ENCODE assay signal across 25 mouse cellular contexts in genomic region chr17:12437771-12438170, GRCm38 (mm10). TPM values are rescaled to one million over a fixed set of nuclear protein-coding genes. Genes with fewer than 3 reads are reported as not detected.
"Had no signal": no experiment of that assay in that cellular context is flagged by ENCODE, and none has a peak within 500 bp of the region (broad histone marks: within the 10 kb centered on the region; RNA-seq: fewer than 3 reads in every experiment).

No protein-coding gene starts in this region.

- DNase-seq: heart, adult 11 months; heart, adult 2 months; heart, postnatal 14 days; heart, postnatal 36 days; kidney, adult 18-20 months; kidney, adult 8-10 months; kidney, postnatal 10 days; kidney, postnatal 25 days; kidney, postnatal 4 days; liver; liver, embryonic 13.5 days had no signal

- H3K27ac ChIP-seq: heart, adult 2 months; heart, embryonic 13.5 days; heart, embryonic 15.5 days; hindbrain, embryonic 13.5 days; hindbrain, embryonic 15.5 days; hindbrain, postnatal 0 days; layer of hippocampus, adult 2 months; left cerebral cortex, adult 2 months; limb, embryonic 10.5 days; limb, embryonic 12.5 days; liver, embryonic 13.5 days; liver, embryonic 15.5 days had no signal

- H3K4me3 ChIP-seq: heart, adult 2 months; heart, embryonic 13.5 days; heart, embryonic 15.5 days; hindbrain, embryonic 13.5 days; hindbrain, embryonic 15.5 days; layer of hippocampus, adult 2 months; left cerebral cortex, adult 2 months; limb, embryonic 10.5 days; limb, embryonic 12.5 days; liver, embryonic 13.5 days; liver, embryonic 15.5 days had no signal

RNA-seq across cellular contexts. Expression of gene Plg, which starts 59.4 kb away (rescaled TPM):
- total RNA-seq: heart, adult 2 months; heart, postnatal 14 days; heart, postnatal 36 days; hematopoietic stem cell, adult 5-6 weeks; layer of hippocampus, adult 2 months; layer of hippocampus, postnatal 10 days; layer of hippocampus, postnatal 25 days; left cerebral cortex, postnatal 14 days had no signal
